Mouse (Mus musculus) small intestine, adult 2 months (tissue): ENCODE results near the gene Saxo1.

Experiments used
- CTCF ChIP-seq: fragments of 200-500 bp; IDR thresholded peaks from 2 replicates; pipeline ENCODE4 v1.5.1; 2012; ENCODE audit warnings: low read depth, mild to moderate bottlenecking, control low read depth, inconsistent platforms, low read length, moderate library complexity, mixed read lengths; ENCODE audit not compliant: insufficient replicate concordance, insufficient read length; ENCODE audit errors: extremely low read depth
- POLR2A ChIP-seq: fragments of 200-500 bp; IDR thresholded peaks from 2 replicates; pipeline ENCODE4 v1.6.1; 2012; ENCODE audit warnings: low read depth, mild to moderate bottlenecking, control low read depth, inconsistent platforms, low read length, moderate library complexity

DNA sequence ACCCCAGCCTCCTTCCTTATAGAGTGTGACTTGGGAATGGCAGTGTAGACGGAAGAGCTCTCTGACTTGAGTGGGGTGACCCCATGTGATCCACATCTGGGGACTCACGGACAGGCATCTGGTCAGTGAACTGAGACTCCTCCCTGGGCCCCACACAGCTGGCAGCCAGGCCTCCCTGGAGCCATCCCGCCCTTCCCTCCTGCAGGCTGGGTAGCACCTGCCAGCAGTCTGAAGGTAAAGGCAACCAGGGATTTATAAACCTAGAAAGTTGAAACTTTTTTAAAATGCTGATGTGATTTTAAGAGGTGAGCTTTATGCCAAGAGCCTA is 151.0 kb downstream of the Saxo1 start:
- TF ChIP-seq CTCF (no peak), POLR2A (no peak)
